Mouse (Mus musculus) liver, adult 2 months (tissue): ENCODE results near the gene Nadk2.

Experiments
- CTCF ChIP-seq: fragments of 200-500 bp; IDR thresholded peaks from 2 replicates; pipeline ENCODE4 v1.5.1; 2011; ENCODE audit warnings: low read depth, low read length, control low read depth
- POLR2A ChIP-seq: fragments of 200-500 bp; IDR thresholded peaks from 2 replicates; pipeline ENCODE4 v1.6.1; 2011; ENCODE audit warnings: low read length, control low read depth; ENCODE audit not compliant: insufficient read depth; ENCODE audit errors: extremely low read depth

GRCm38 (mm10) chr15:9073684-9074083 is 2.6 kb downstream of the Nadk2 start:
- TF ChIP-seq POLR2A (no peak), CTCF (no peak)
